Mouse (Mus musculus) hematopoietic multipotent progenitor cell, adult 10-12 weeks (in vitro differentiated cells): ENCODE data around the gene Myo18a. TPM values are rescaled to one million over a fixed set of nuclear protein-coding genes. Genes with fewer than 3 reads are reported as not detected.

Experiments
- polyA plus RNA-seq: library from polyadenylated mRNA; stranded (reverse); fragments of >175 nt; gene quantifications from 2 replicates; pipeline ENCODE4 v1.2.3, GENCODE M21; 2012; ENCODE audit warnings: low replicate concordance

Myo18a gene
- 55.5 and 72.9 TPM in 2 replicates for polyA plus RNA-seq

DNA sequence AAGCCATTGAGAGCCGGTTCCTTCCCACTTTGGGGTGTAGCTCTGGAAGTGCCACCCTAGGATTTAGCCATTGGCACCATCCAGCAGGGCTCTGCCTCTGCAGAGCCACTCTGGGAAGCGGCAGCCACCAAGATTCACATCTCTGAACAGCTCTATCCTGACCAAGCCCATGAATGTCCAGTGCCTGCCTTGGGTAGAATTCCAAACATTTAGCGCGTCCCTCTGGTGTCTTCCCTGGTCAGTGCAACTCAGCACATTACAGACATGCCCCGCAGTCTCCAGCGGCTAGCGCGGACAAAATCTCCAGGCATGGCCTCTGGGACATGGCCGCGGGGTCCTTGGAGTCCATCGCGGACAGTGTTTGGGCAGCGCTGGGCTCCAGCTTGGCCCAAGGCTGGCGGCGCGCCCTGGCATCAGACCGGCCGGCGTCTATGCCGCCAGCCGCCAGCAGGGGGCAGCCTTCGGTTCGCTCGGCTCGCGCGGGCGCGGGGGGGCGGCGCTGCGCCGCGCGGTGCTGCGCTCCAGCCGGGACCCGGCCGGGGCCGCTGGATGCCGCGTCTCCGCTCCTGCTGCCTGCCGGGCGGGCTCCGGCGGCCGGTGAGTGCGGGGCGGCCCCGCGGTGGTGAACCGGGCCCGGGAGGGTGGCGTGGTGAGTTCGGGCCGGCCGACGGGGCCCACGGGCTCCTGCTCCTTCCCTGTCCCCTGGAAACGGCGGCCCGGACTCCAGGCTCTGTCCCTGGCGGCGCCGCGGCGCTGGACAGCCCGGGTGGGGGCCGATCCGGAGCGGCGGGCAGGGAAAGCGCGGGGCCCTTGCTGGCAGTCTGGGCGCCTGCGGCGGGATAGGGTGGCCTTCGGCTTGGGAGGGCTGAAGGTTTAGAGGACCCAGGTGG is at the start of gene Myo18a:
Gene Myo18a (plus strand): TSS at position 464 of the 890 bp plus-strand sequence.

GRCm38 (mm10) chr11:77725183-77725582 is 37.9 kb upstream of the Myo18a start, which contains the start of gene Cryba1:
Gene Cryba1, minus strand, starts transcription at chr11:77725283.

GRCm38 (mm10) chr11:77787707-77788106 is 24.7 kb downstream of the Myo18a start, which contains the start of gene Gm10277:
Gene Gm10277, minus strand, starts transcription at chr11:77787747.

DNA sequence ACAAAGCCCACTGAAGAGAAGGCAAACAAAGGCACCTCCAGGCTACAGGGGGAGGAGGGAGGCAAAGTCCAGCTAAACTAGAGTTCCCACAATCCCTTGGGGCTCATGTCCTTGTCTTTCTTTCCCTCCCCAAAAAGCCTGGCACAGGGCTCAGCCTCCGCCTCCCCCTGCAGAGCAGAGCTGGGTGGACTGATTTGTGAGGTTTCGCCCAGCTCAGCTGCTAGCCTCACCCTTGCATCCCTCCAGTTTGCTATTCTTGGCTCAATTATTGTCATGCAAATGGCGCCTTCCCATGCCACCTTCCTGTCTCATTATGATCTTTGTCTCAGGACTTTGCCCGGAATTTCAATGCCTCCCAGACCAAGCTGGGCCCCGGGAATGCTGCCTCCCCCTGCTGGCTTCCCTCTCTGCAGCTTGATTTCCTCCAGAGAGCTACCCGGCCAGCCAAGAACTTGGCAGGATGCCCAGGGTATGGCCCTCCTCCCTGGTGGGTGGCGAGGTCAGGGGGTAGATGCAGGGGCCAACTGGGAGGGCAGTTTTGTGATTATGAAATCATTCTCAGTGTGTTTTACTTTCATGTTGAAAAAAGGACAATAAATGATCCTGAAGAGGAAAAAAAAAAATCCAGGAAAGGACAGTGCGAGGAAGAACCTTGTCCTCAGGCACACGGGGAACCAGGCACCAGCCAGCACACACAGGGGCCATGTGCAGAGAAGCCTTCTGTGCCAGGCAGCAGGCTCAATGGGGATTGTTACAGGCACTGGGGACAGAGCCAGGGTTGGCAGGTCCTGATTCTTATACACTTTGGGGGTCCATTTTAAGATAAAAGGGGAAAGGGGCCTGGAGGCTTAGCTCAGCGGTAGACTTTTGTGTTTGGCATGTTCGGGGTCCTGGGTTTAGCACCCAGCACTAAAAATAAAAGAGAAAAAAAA is 131.0 kb downstream of the Myo18a start, which contains the start of gene Pipox:
Gene Pipox (minus strand): TSS at position 310 of the 932 bp plus-strand sequence.

Other genes starting within 250 kb of the Myo18a start
- 8.5 and 25.6 TPM in 2 replicates for gene Abhd15, start 248.1 kb upstream of the Myo18a start, polyA plus RNA-seq
- 37.2 and 80.6 TPM in 2 replicates for gene Trp53i13, start 247.3 kb upstream of the Myo18a start, polyA plus RNA-seq
- gene Gm10392, start 244.0 kb upstream of the Myo18a start, polyA plus RNA-seq: 0.15 and 0.24 TPM in 2 replicates
- gene Taok1, start 155.4 kb upstream of the Myo18a start, polyA plus RNA-seq: 5.1 and 6.8 TPM in 2 replicates
- 40.5 and 56.9 TPM in 2 replicates for gene Nufip2, start 77.1 kb upstream of the Myo18a start, polyA plus RNA-seq
- gene Cryba1, start 38.0 kb upstream of the Myo18a start, polyA plus RNA-seq: not detected in 2 replicates
- gene Gm10277, start 24.5 kb downstream of the Myo18a start, polyA plus RNA-seq: not detected in 2 replicates
- gene Pipox, start 130.8 kb downstream of the Myo18a start, polyA plus RNA-seq: not detected in 2 replicates
- not detected in 2 replicates for gene Sez6, start 167.6 kb downstream of the Myo18a start, polyA plus RNA-seq
- 181 and 347 TPM in 2 replicates for gene Phf12, start 219.5 kb downstream of the Myo18a start, polyA plus RNA-seq